Mouse (Mus musculus): ENCODE measurements around the gene Rhbdl1. TPM values are rescaled to one million over a fixed set of nuclear protein-coding genes. Genes with fewer than 3 reads are reported as not detected.
"Not testable (repeated sequence)": the region's sequence is repeated elsewhere in the genome, so short reads cannot be mapped to it uniquely, and the experiment has no call there.

The Rhbdl1 gene
- polyA plus RNA-seq, 1 experiment from 2014 or later, result 1.4 TPM

DNA sequence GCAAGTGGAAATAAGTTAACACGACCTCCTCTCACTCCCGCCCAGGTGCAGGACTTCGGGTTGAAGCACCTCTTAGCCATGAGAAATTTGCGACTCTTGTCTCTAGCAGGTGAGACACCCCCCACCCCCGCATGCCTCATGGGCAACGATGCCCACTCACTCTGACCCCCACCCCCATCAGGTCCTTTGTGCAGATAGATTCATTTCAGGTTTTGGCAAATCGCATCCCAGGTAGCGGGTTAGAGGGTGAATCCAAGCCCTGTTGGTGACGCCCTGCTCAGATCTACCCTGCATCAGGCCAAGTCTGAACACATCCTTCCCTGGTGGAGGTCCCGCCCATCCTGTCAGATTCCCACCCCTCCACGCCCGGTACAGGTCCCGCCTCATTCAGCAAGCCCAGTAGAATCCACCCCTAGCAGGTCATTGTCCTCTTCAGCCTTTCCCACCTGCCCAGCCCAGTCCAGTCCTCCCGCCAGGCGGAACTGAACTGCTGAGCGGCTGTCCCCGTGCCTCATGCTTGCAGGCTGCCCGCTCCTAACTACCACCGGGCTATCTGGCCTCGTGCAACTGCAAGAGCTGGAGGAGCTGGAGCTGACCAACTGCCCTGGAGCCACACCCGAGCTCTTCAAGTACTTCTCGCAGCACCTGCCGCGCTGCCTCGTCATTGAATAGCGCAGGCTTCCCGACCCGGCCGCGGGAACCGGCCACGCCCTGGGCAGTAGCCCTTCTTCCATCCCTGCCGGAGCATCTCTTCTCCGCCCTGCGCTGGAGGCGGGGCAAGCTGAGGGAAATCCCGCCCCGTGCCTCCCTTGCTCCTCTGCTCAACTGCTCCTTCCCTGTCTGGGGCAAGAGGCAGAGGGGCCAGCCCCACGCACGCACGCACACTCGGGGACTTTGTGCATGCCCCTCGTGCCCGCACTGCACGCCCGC is 18.0 kb downstream of the Rhbdl1 start:
- no peaks in the 10 kb centered on the region for H3K36me3 ChIP-seq
- H3K27ac ChIP-seq, result no peak overlapping the region
- H3K9me3 ChIP-seq (replicated peaks), result no peaks in the 10 kb centered on the region
- 8% methylated on average over 46 of the region's 46 CpGs for WGBS
- H3K4me1 ChIP-seq (replicated peaks), result peaks cover 5% of the 10 kb centered on the region
- peak overlapping the region; percentile 5 for H3K4me2 ChIP-seq
- no peak for ATAC-seq (replicated peaks; ENCODE audit: insufficient number of reproducible peaks, insufficient read depth, low FRiP score, low read depth)
- H3K27me3 ChIP-seq, result peaks cover 81% of the 10 kb centered on the region
- H3K4me3 ChIP-seq, result peak overlapping the region; percentile 4; the same call in 1 of the 2 replicates
- H3K9ac ChIP-seq, result no peak overlapping the region

DNA sequence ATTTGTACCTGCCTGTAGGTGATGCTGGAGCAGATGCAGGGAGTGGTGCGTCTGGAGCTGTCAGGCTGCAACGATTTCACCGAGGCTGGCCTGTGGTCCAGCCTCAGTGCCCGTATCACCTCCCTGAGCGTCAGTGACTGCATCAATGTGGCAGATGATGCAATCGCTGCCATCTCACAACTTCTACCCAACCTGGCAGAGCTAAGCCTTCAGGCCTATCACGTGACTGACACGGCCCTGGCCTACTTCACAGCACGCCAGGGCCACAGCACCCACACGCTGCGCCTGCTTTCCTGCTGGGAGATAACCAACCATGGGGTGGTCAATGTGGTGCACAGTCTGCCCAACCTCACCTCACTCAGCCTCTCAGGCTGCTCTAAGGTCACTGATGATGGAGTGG is 19.4 kb downstream of the Rhbdl1 start:
- Histone ChIP-seq H3K4me2 (no peak overlapping the region), H3K27ac (no peak overlapping the region), H3K4me3 (no peak overlapping the region), H3K27me3 (peaks cover 92% of the 10 kb centered on the region), H3K9me3 (replicated peaks) (no peaks in the 10 kb centered on the region), H3K4me1 (replicated peaks) (peaks cover 4% of the 10 kb centered on the region), H3K36me3 (no peaks in the 10 kb centered on the region), H3K9ac (no peak overlapping the region)
- 73% methylated on average over 11 of the region's 11 CpGs for WGBS
- no peak for ATAC-seq (replicated peaks; ENCODE audit: insufficient number of reproducible peaks, insufficient read depth, low FRiP score, low read depth)

DNA sequence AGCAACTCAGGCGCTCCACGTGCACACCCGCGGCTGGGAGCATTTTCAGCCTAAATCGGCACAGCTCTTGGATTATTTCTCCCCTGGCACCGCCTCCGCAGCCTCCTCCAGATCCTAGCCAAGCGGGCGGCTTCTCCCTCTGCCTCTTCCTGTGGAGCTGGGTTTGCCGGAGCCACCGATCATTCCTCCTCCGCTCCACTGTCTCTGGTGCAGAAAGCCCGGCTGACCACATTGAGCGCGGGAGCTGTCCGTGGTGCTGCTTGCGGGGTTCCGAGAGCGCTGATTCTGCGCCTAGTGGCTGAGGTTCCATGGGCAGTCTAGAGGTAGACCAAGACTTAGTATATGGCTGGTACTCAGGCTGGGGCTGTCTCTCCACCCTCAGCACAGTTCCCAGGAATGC is 23.6 kb downstream of the Rhbdl1 start:
- 0 out of 2 replicates have a peak, but pooled peaks have one; percentile 30 for ATAC-seq (replicated peaks; ENCODE audit: insufficient number of reproducible peaks, insufficient read depth, low FRiP score, low read depth)

DNA sequence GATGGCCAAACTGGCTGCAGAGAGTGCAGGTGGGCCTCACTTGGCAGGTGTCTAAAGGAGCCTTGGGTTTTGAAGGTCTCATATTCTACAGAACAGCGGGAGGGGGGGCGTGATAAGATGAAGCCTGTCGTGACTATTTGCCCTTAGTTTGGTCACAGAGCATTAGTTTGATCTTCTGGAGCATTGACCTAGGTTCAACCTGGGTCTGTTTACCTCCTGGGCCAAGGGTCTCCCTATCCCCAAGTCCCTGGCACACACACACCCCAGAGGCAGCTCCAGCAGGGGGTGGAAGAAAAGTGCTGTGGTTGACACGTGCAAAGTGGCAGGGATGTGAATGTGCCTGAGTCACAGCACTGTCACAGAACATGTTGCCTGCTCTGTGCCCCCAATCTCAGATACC is 26.2 kb downstream of the Rhbdl1 start:
- no peak for ATAC-seq (replicated peaks; ENCODE audit: insufficient number of reproducible peaks, insufficient read depth, low FRiP score, low read depth)
- Histone ChIP-seq H3K9me3 (replicated peaks) (no peaks in the 10 kb centered on the region), H3K4me3 (no peak overlapping the region), H3K36me3 (no peaks in the 10 kb centered on the region), H3K27ac (no peak overlapping the region), H3K27me3 (peaks cover 74% of the 10 kb centered on the region), H3K4me1 (replicated peaks) (peaks cover 22% of the 10 kb centered on the region), H3K4me2 (no peak overlapping the region), H3K9ac (no peak overlapping the region)
- WGBS, result 76% methylated on average over 4 of the region's 4 CpGs

More for the DNA sequence above, 23.6 kb downstream of the Rhbdl1 start:
- H3K9ac ChIP-seq, result no peak overlapping the region
- H3K27me3 ChIP-seq, result peaks cover 93% of the 10 kb centered on the region
- H3K4me3 ChIP-seq, result no peak overlapping the region
- no peaks in the 10 kb centered on the region for H3K36me3 ChIP-seq
- H3K4me2 ChIP-seq, result no peak overlapping the region
- H3K9me3 ChIP-seq (replicated peaks), result no peaks in the 10 kb centered on the region
- no peak overlapping the region for H3K27ac ChIP-seq
- H3K4me1 ChIP-seq (replicated peaks), result peaks cover 17% of the 10 kb centered on the region
- WGBS, result 2% methylated on average over 20 of the region's 20 CpGs

DNA sequence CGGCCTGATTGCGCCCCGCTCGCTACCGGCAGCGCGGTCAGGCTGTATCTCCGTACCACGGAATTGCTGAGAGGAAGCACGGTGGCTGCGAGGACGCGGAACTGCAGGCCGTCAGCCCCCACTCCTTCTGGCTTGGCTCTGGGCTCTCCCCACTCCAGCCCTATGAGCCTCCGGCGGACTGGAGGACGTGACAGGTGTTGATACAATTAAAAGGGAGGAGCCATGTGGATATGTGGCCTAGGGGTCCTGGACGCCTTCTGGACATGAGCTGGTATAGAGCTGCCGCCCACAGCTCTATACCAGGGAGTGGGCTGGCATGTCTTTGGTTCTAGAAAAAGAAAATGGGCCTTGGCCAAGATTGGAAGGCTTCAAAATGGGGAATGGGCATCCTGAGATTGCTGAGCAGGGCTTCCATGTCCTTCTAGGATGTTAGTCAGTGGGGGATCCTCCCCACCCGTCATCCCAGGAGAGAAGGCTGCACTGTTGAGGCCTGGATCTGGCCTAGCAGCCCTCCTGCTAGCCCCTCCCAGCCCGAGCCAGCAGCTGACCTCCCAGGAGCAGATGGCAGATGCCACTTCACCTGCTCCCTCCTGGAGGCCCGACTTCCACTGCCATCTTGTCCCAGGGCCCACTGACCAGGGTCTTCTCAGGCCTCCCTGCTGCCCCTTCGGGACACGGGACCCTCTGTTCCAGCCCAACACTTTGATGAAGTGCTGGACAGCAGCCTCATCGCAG is 27.3 kb downstream of the Rhbdl1 start:
- no peaks in the 10 kb centered on the region for H3K9me3 ChIP-seq (replicated peaks)
- H3K36me3 ChIP-seq, result no peaks in the 10 kb centered on the region
- 9% methylated on average over 24 of the region's 25 CpGs for WGBS
- peak overlapping the region; percentile 40 for H3K9ac ChIP-seq
- H3K27me3 ChIP-seq, result peaks cover 67% of the 10 kb centered on the region
- H3K4me3 ChIP-seq, result peak overlapping the region; percentile 62
- H3K27ac ChIP-seq, result no peak overlapping the region
- peaks cover 22% of the 10 kb centered on the region for H3K4me1 ChIP-seq (replicated peaks)
- H3K4me2 ChIP-seq, result peak overlapping the region; percentile 96
- no peak for ATAC-seq (replicated peaks; ENCODE audit: insufficient number of reproducible peaks, insufficient read depth, low FRiP score, low read depth)

DNA sequence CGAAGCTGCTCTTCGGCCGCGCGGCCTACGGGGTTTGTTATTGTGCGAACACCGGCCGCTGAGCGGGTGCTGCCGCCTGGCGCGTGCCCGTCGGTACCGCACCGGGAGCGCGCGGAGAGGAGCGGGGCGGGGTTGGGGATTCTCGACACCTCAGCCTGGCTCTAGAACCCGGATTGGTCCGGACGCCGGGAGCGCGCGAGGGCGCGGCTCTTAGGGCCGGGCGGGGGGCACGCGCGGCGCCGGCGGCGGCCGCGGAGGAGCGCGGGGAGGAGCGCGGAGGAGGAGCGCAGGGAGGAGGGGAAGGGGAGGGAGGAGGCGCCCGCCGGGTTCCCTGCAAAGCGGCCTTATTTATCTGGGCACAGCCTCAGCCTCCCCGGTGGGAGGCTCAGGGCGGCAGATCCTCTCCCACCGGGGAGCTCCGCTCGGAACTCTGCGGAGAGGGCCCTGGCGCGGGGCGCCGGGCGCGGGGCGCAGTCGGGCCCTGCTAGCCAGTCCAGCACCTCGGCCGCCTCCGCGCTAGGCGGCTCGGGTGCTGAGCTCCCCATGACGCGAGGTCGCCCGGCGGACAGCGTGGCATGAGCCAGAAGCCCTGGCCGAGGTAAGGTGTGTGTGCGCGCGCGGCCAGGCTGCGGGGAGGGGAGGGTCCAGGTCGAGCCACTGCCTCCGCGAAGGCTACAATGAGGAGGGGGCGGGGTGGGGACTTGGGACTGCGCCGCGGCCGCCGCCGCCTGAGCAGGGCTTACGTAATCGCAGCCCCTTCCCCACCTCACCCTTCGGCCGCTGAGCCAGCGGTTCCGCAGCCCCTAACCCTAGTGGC is 28.1 kb downstream of the Rhbdl1 start, which contains the start of gene Fbxl16:
Fbxl16 (plus strand) TSS at position 297 of the 817 bp plus-strand sequence.
- under 1% methylated on average over 90 of the region's 100 CpGs for WGBS

DNA sequence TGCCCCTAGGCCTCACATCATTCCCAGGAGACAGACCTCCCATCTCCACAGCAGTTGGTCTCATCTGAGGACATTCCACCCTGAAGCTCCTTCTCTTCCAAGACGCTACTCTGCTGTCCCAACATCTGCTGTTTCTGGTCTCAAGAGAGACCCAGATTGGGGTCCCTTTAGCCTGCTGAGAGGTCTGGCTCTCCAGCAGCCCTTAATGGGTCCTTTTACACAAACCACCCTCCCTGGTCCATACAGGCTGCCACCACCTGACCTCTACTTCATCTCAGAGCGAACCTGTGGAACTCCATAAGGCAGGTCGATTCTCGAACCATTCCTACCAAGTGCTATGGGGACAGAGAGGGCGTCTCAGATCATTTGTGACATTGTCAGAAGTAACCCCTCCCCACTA is 29.1 kb downstream of the Rhbdl1 start:
- H3K4me2 ChIP-seq, result peak overlapping the region; percentile 96

More for the DNA sequence above, 28.1 kb downstream of the Rhbdl1 start, which contains the start of gene Fbxl16:
- peak within 1 kb of the TSS; percentile 96 for H3K4me2 ChIP-seq
- H3K9me3 ChIP-seq (replicated peaks), result no peaks in the 10 kb centered on the region
- H3K4me1 ChIP-seq (replicated peaks), result peaks cover 22% of the 10 kb centered on the region
- ATAC-seq (replicated peaks; ENCODE audit: insufficient number of reproducible peaks, insufficient read depth, low FRiP score, low read depth), result peak; percentile 77
- H3K27me3 ChIP-seq, result peaks cover 64% of the 10 kb centered on the region
- H3K9ac ChIP-seq, result peak within 1 kb of the TSS; percentile 40
- H3K4me3 ChIP-seq, result peak within 1 kb of the TSS; percentile 62
- H3K36me3 ChIP-seq, result no peaks in the 10 kb centered on the region
- H3K27ac ChIP-seq, result no peak within 1 kb of the TSS

DNA sequence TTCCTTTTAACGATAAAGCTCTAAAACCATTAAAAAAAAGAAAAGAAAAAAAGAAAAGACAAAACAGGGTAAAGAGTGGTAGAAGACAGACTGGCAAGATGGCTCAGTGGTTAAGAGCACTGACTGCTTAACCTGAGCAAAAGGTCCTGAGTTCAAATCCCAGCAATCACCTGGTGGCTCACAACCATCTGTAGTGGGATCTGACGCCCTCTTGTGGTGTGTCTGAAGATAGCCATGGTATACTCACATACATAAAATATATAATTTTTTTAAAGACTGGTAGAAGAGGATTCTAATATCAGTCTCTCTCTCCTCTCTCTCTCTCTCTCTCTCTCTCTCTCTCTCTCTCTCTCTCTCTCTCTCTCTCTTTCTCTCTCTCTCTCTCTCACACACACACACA is 29.6 kb downstream of the Rhbdl1 start:
- 45% methylated on average over 2 of the region's 2 CpGs for WGBS

More for the DNA sequence above, 29.1 kb downstream of the Rhbdl1 start:
- ATAC-seq (replicated peaks; ENCODE audit: insufficient number of reproducible peaks, insufficient read depth, low FRiP score, low read depth), result no peak
- H3K4me3 ChIP-seq, result peak overlapping the region; percentile 62
- H3K4me1 ChIP-seq (replicated peaks), result peaks cover 21% of the 10 kb centered on the region
- peaks cover 56% of the 10 kb centered on the region for H3K27me3 ChIP-seq
- WGBS, result 42% methylated on average over 5 of the region's 5 CpGs
- no peaks in the 10 kb centered on the region for H3K36me3 ChIP-seq
- no peak overlapping the region for H3K27ac ChIP-seq
- 0 out of 2 replicates have a peak overlapping the region, but pooled peaks have one; percentile 40 for H3K9ac ChIP-seq
- H3K9me3 ChIP-seq (replicated peaks), result no peaks in the 10 kb centered on the region

DNA sequence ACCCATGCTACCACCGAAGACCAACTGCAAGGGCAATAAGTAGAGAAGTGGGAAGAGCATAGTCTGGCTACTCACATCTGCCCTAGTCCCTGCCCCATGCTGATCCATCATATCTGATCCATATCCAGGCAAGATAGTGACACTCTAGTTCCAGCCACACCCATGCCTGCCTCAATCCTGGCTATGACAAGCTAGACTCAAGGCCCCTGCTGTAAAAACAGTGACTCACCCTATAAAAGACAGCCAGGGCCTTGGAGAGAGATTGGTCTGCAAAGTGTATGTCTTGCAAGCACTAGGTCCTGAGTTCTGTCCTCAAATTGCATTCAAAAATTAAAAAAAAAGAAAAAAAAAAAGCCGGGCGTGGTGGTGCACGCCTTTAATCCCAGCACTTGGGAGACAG is 30.6 kb downstream of the Rhbdl1 start:
- peaks cover 27% of the 10 kb centered on the region for H3K4me1 ChIP-seq (replicated peaks)
- H3K36me3 ChIP-seq, result no peaks in the 10 kb centered on the region
- peaks cover 49% of the 10 kb centered on the region for H3K27me3 ChIP-seq
- no peak overlapping the region for H3K27ac ChIP-seq
- no peak for ATAC-seq (replicated peaks; ENCODE audit: insufficient number of reproducible peaks, insufficient read depth, low FRiP score, low read depth)
- H3K4me3 ChIP-seq, result no peak overlapping the region
- H3K9me3 ChIP-seq (replicated peaks), result no peaks in the 10 kb centered on the region
- no peak overlapping the region for H3K9ac ChIP-seq
- 86% methylated on average over 4 of the region's 4 CpGs for WGBS
- no peak overlapping the region for H3K4me2 ChIP-seq

More for the DNA sequence above, 29.6 kb downstream of the Rhbdl1 start:
- not testable (repeated sequence) for ATAC-seq (replicated peaks; ENCODE audit: insufficient number of reproducible peaks, insufficient read depth, low FRiP score, low read depth); H3K4me3 ChIP-seq; H3K9ac ChIP-seq; H3K27ac ChIP-seq; H3K4me2 ChIP-seq; H3K36me3 ChIP-seq; H3K9me3 ChIP-seq (replicated peaks)
- H3K27me3 ChIP-seq, result peaks cover 54% of the 10 kb centered on the region
- H3K4me1 ChIP-seq (replicated peaks), result peaks cover 27% of the 10 kb centered on the region

DNA sequence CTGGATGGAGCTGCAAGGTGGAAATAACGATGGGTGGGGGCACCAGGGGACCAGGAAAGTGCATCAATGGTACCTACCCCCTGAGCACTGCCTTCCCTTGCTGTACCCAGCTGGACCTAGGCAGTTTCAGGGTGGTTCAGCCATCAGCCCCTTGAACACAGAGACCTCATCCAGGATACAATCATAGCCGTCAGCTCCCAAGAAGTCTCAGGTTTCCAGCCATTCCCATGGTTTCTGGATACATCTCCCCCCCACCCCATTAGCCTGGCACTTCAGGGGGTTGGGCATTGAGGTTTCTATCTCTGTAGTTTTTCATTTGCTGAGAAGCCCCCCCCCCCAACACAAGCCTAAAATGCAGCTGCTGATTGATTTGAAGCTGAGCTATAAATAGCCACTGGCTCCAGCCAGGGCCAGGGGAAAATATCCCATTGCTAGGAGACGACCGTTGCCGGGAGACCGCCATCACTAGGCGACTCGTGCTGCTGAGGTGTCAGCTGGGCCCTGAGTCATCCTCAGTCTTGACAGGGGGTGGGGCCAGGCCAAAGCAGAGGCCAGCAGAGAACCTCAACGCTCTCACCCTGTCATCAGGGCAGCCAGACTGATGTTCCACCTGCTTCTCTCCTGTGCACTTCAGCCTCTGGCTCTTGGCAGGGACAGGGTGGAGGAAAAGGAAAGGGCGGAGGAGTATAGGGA is 34.1 kb downstream of the Rhbdl1 start:
- H3K36me3 ChIP-seq, result no peaks in the 10 kb centered on the region
- H3K9ac ChIP-seq, result no peak overlapping the region
- no peak overlapping the region for H3K27ac ChIP-seq
- ATAC-seq (replicated peaks; ENCODE audit: insufficient number of reproducible peaks, insufficient read depth, low FRiP score, low read depth), result peak; percentile 82
- H3K9me3 ChIP-seq (replicated peaks), result no peaks in the 10 kb centered on the region
- WGBS, result 7% methylated on average over 10 of the region's 10 CpGs
- H3K4me2 ChIP-seq, result peak overlapping the region; percentile 27; the same call in 1 of the 2 replicates
- peaks cover 17% of the 10 kb centered on the region for H3K27me3 ChIP-seq
- peaks cover 9% of the 10 kb centered on the region for H3K4me1 ChIP-seq (replicated peaks)
- no peak overlapping the region for H3K4me3 ChIP-seq

All from heart, embryonic 15.5 days (tissue).